Mouse (Mus musculus): ENCODE measurements around the gene Mad2l1bp. TPM values are rescaled to one million over a fixed set of nuclear protein-coding genes. Genes with fewer than 3 reads are reported as not detected.
A peak's percentile ranks its signal among the peaks of the same experiment; 100 is the strongest.

Gene Mad2l1bp
- polyA plus RNA-seq (2015; fragmentation: Nextera tagmentation; extraction: Ambion mirVana) = 61.6 and 62.3 TPM in 2 replicates

GRCm38 (mm10) chr17:46152847-46153782 is at the start of gene Mad2l1bp:
TSS of gene Mad2l1bp (minus strand) at chr17:46153553.
- DNase-seq (ENCODE audit: low spot score) = peak; percentile 95

- no peak for DNase-seq (ENCODE audit: low spot score)
Measured at GRCm38 (mm10) chr17:46203078-46203477, 49.7 kb upstream of the Mad2l1bp start.

- DNase-seq (ENCODE audit: low spot score) = peak; percentile 96
Measured at GRCm38 (mm10) chr17:46202421-46203071, 49.2 kb upstream of the Mad2l1bp start, which contains the start of the genes Polh and Xpo5. TSS of gene Polh (minus strand) at chr17:46202645. TSS of gene Xpo5 (plus strand) at chr17:46202782.

GRCm38 (mm10) chr17:46201151-46201550 is 47.8 kb upstream of the Mad2l1bp start:
- no peak for DNase-seq (ENCODE audit: low spot score)

- no peak for DNase-seq (ENCODE audit: low spot score)
Measured at GRCm38 (mm10) chr17:46188829-46189228, 35.5 kb upstream of the Mad2l1bp start.

GRCm38 (mm10) chr17:46182273-46182672 is 28.9 kb upstream of the Mad2l1bp start:
- no peak for DNase-seq (ENCODE audit: low spot score)

- DNase-seq (ENCODE audit: low spot score) = peak; percentile 63
Measured at GRCm38 (mm10) chr17:46170538-46170937, 17.2 kb upstream of the Mad2l1bp start.

GRCm38 (mm10) chr17:46168768-46169167 is 15.4 kb upstream of the Mad2l1bp start:
- no peak for DNase-seq (ENCODE audit: low spot score)

GRCm38 (mm10) chr17:46168318-46168717 is 15.0 kb upstream of the Mad2l1bp start:
- DNase-seq (ENCODE audit: low spot score) = no peak

GRCm38 (mm10) chr17:46167014-46167413 is 13.7 kb upstream of the Mad2l1bp start:
- no peak for DNase-seq (ENCODE audit: low spot score)

GRCm38 (mm10) chr17:46166270-46166669 is 12.9 kb upstream of the Mad2l1bp start:
- DNase-seq (ENCODE audit: low spot score) = no peak

GRCm38 (mm10) chr17:46165460-46165859 is 12.1 kb upstream of the Mad2l1bp start:
- DNase-seq (ENCODE audit: low spot score) = no peak

GRCm38 (mm10) chr17:46164791-46165190 is 11.4 kb upstream of the Mad2l1bp start:
- DNase-seq (ENCODE audit: low spot score) = no peak

- DNase-seq (ENCODE audit: low spot score) = no peak
Measured at GRCm38 (mm10) chr17:46164301-46164700, 10.9 kb upstream of the Mad2l1bp start.

GRCm38 (mm10) chr17:46162951-46163421 is 9.6 kb upstream of the Mad2l1bp start:
- DNase-seq (ENCODE audit: low spot score) = peak; percentile 83

GRCm38 (mm10) chr17:46162551-46162950 is 9.2 kb upstream of the Mad2l1bp start:
- DNase-seq (ENCODE audit: low spot score) = no peak

- DNase-seq (ENCODE audit: low spot score) = no peak
Measured at GRCm38 (mm10) chr17:46161710-46162109, 8.4 kb upstream of the Mad2l1bp start.

GRCm38 (mm10) chr17:46161179-46161578 is 7.8 kb upstream of the Mad2l1bp start:
- peak; percentile 62 for DNase-seq (ENCODE audit: low spot score)

GRCm38 (mm10) chr17:46160686-46161085 is 7.3 kb upstream of the Mad2l1bp start, which contains the start of gene Gtpbp2:
TSS of gene Gtpbp2 (plus strand) at chr17:46161032.
- peak; percentile 99 for DNase-seq (ENCODE audit: low spot score)

GRCm38 (mm10) chr17:46160090-46160662 is 6.8 kb upstream of the Mad2l1bp start:
- DNase-seq (ENCODE audit: low spot score) = peak; percentile 92

GRCm38 (mm10) chr17:46159236-46159635 is 5.9 kb upstream of the Mad2l1bp start:
- DNase-seq (ENCODE audit: low spot score) = no peak

GRCm38 (mm10) chr17:46157131-46157530 is 3.8 kb upstream of the Mad2l1bp start:
- no peak for DNase-seq (ENCODE audit: low spot score)
